Mouse (Mus musculus) testis, adult 2 months (tissue): Measurements from ENCODE around the gene Wwc1. TPM values are rescaled to one million over a fixed set of nuclear protein-coding genes. Genes with fewer than 3 reads are reported as not detected.

Experiments
- H3K27ac ChIP-seq: fragments of 200-500 bp; 2 replicates; pipeline ENCODE4 v1.5.1; 2012; ENCODE audit warnings: low read depth, low read length; ENCODE audit not compliant: control insufficient read depth, insufficient read depth
- H3K27me3 ChIP-seq: fragments of 200-500 bp; 2 replicates; pipeline ENCODE4 v1.6.1; 2012; ENCODE audit warnings: mild to moderate bottlenecking, low read length, moderate library complexity; ENCODE audit not compliant: control insufficient read depth, insufficient read depth
- H3K36me3 ChIP-seq: fragments of 200-500 bp; 2 replicates; pipeline ENCODE4 v1.6.1; 2012; ENCODE audit warnings: mild to moderate bottlenecking, low read length; ENCODE audit not compliant: control insufficient read depth, insufficient read depth
- H3K4me1 ChIP-seq: fragments of 200-500 bp; 2 replicates; pipeline ENCODE4 v1.6.1; 2012; ENCODE audit warnings: low read length; ENCODE audit not compliant: control insufficient read depth, insufficient read depth
- H3K4me3 ChIP-seq: fragments of 200-500 bp; 2 replicates; pipeline ENCODE4 v1.5.1; 2012; ENCODE audit warnings: low read depth, mild to moderate bottlenecking, low read length, moderate library complexity, mixed read lengths; ENCODE audit not compliant: control insufficient read depth
- CTCF ChIP-seq: fragments of 200-500 bp; IDR thresholded peaks from 2 replicates; pipeline ENCODE4 v1.5.1; 2012; ENCODE audit warnings: low read depth, mild to moderate bottlenecking, inconsistent platforms, low read length, moderate library complexity; ENCODE audit not compliant: control insufficient read depth, insufficient read depth, insufficient replicate concordance
- POLR2A ChIP-seq: fragments of 200-500 bp; IDR thresholded peaks from 2 replicates; pipeline ENCODE4 v1.6.1; 2012; ENCODE audit warnings: low read depth, mild to moderate bottlenecking, inconsistent platforms, low read length, moderate library complexity; ENCODE audit not compliant: control insufficient read depth
- polyA plus RNA-seq: library from polyadenylated mRNA; depleted of rRNA; stranded (reverse); fragments of >200 nt; gene quantifications from 2 replicates; pipeline ENCODE4 v1.2.3, GENCODE M21; 2012

The Wwc1 gene
- polyA plus RNA-seq, 1 experiment = 2.7 TPM

- TF ChIP-seq CTCF (no peak), POLR2A (no peak)
- Histone ChIP-seq H3K4me1 (peaks cover 4% of the 10 kb centered on the region), H3K36me3 (no peaks in the 10 kb centered on the region), H3K27me3 (no peaks in the 10 kb centered on the region; the same call in 1 of the 2 replicates), H3K27ac (no peak overlapping the region), H3K4me3 (no peak overlapping the region)
Measured at GRCm38 (mm10) chr11:36000038-36000437, 19.7 kb upstream of the Wwc1 start.

- H3K4me1 ChIP-seq = peaks cover 4% of the 10 kb centered on the region
- TF ChIP-seq POLR2A = no peak
- no peak for TF ChIP-seq CTCF
- H3K27ac ChIP-seq = no peak overlapping the region
- no peak overlapping the region for H3K4me3 ChIP-seq
- H3K36me3 ChIP-seq = no peaks in the 10 kb centered on the region
- no peaks in the 10 kb centered on the region; the same call in 1 of the 2 replicates for H3K27me3 ChIP-seq
Measured at GRCm38 (mm10) chr11:35998048-35998447, 17.7 kb upstream of the Wwc1 start.

- TF ChIP-seq POLR2A = no peak
- no peak for TF ChIP-seq CTCF
- H3K4me3 ChIP-seq = no peak overlapping the region
- H3K4me1 ChIP-seq = no peaks in the 10 kb centered on the region
- no peaks in the 10 kb centered on the region for H3K36me3 ChIP-seq
- H3K27ac ChIP-seq = no peak overlapping the region
- H3K27me3 ChIP-seq = no peaks in the 10 kb centered on the region
Measured at GRCm38 (mm10) chr11:35995310-35995709, 15.0 kb upstream of the Wwc1 start.

GRCm38 (mm10) chr11:35991846-35992245, 11.5 kb upstream of the Wwc1 start:
- H3K27ac ChIP-seq = no peak overlapping the region
- no peaks in the 10 kb centered on the region for H3K4me1 ChIP-seq
- no peaks in the 10 kb centered on the region for H3K36me3 ChIP-seq
- H3K4me3 ChIP-seq = no peak overlapping the region
- no peaks in the 10 kb centered on the region for H3K27me3 ChIP-seq
- no peak for TF ChIP-seq POLR2A
- TF ChIP-seq CTCF = no peak

- H3K27ac ChIP-seq = no peak overlapping the region
- no peak overlapping the region for H3K4me3 ChIP-seq
- TF ChIP-seq POLR2A (no peak), CTCF (no peak)
- H3K4me1 ChIP-seq = peaks cover 3% of the 10 kb centered on the region
- H3K36me3 ChIP-seq = no peaks in the 10 kb centered on the region
- H3K27me3 ChIP-seq = no peaks in the 10 kb centered on the region
Measured at GRCm38 (mm10) chr11:35989967-35990366, 9.6 kb upstream of the Wwc1 start.

- TF ChIP-seq POLR2A (no peak), CTCF (no peak)
- H3K27me3 ChIP-seq = no peaks in the 10 kb centered on the region
- H3K4me3 ChIP-seq = no peak overlapping the region; the same call in 1 of the 2 replicates
- no peaks in the 10 kb centered on the region for H3K36me3 ChIP-seq
- H3K4me1 ChIP-seq = peaks cover 3% of the 10 kb centered on the region
- H3K27ac ChIP-seq = no peak overlapping the region
Measured at GRCm38 (mm10) chr11:35985841-35986393, 5.6 kb upstream of the Wwc1 start.

GRCm38 (mm10) chr11:35982734-35983133, 2.4 kb upstream of the Wwc1 start:
- peaks cover 17% of the 10 kb centered on the region for H3K4me1 ChIP-seq
- TF ChIP-seq POLR2A = no peak
- no peak for TF ChIP-seq CTCF
- H3K27me3 ChIP-seq = no peaks in the 10 kb centered on the region
- H3K4me3 ChIP-seq = no peak overlapping the region
- H3K27ac ChIP-seq = no peak overlapping the region
- H3K36me3 ChIP-seq = no peaks in the 10 kb centered on the region

- Histone ChIP-seq H3K4me3 (peak overlapping the region; percentile 77), H3K27ac (no peak overlapping the region), H3K36me3 (no peaks in the 10 kb centered on the region), H3K27me3 (no peaks in the 10 kb centered on the region), H3K4me1 (peaks cover 13% of the 10 kb centered on the region)
- no peak for TF ChIP-seq POLR2A
- TF ChIP-seq CTCF = no peak
Measured at GRCm38 (mm10) chr11:35979733-35980410, 455 bp downstream of the Wwc1 start.
